Mouse (Mus musculus): Measurements from ENCODE around the gene Nol11.

DNA sequence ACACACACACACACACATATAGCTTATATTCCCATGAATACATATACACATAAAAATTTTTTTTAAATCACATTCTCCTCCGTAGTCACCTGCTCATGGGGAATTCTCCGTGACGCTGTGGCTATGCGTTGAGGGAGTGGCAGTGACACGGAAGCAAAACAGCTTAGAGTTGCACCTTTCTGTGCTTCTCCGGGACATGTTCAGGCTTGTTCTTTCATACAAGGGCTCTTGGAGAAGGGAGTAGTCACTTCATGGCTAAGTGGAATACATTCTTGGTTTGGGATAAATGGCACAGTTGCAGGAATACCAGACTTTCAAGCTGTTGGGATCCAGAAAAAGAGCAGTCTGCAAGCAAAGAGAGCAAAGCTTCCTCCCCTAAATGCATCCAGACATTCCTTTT is 51.6 kb downstream of the Nol11 start:
- TF ChIP-seq CTCF (IDR thresholded peaks at IDR 0.05; ENCODE audit: borderline replicate concordance, control insufficient read depth, extremely low read depth, insufficient read depth, low read length, poor library complexity) (no peak), POLR2A (IDR thresholded peaks at IDR 0.05; ENCODE audit: control insufficient read depth, extremely low read depth, insufficient read depth, low read length, poor library complexity) (no peak)

All from thymus, adult 2 months (tissue).